Mouse (Mus musculus) forebrain, embryonic 16.5 days (tissue): ENCODE data around the gene Fam216b. TPM values are rescaled to one million over a fixed set of nuclear protein-coding genes. Genes with fewer than 3 reads are reported as not detected.

Experiments
- ATAC-seq: fragments of 200-750 bp; cut with Nextera tagmentation; 2 replicates; pipeline ENCODE4 v1.8.0; 2017; ENCODE audit warnings: mild to moderate bottlenecking, moderate library complexity
- H3K27ac ChIP-seq: fragments of 300-500 bp; sonication (generic); 2 replicates; pipeline ENCODE4 v1.5.1; 2014; ENCODE audit warnings: low read length, control low read depth
- H3K27me3 ChIP-seq: fragments of 300-500 bp; sonication (generic); replicated peaks from 2 replicates; pipeline ENCODE4 v1.6.1; 2014; ENCODE audit warnings: low read length; ENCODE audit not compliant: control insufficient read depth, insufficient read depth
- H3K36me3 ChIP-seq: fragments of 300-500 bp; sonication (generic); 2 replicates; pipeline ENCODE4 v1.6.1; 2014; ENCODE audit not compliant: control insufficient read depth, insufficient read depth
- H3K4me1 ChIP-seq: fragments of 300-500 bp; sonication (generic); replicated peaks from 2 replicates; pipeline ENCODE4 v1.6.1; 2014; ENCODE audit warnings: low read length; ENCODE audit not compliant: control insufficient read depth, insufficient read depth
- H3K4me2 ChIP-seq: fragments of 300-500 bp; sonication (generic); 2 replicates; pipeline ENCODE4 v1.6.1; 2014; ENCODE audit warnings: mild to moderate bottlenecking, low read length, control low read depth
- H3K4me3 ChIP-seq: fragments of 300-500 bp; sonication (generic); replicated peaks from 2 replicates; pipeline ENCODE4 v1.5.1; 2014; ENCODE audit warnings: mild to moderate bottlenecking, low read length, control low read depth
- H3K9ac ChIP-seq: fragments of 300-500 bp; sonication (generic); replicated peaks from 2 replicates; pipeline ENCODE4 v1.6.1; 2014; ENCODE audit warnings: low read depth, low read length, control low read depth
- H3K9me3 ChIP-seq: fragments of 300-500 bp; sonication (generic); 2 replicates; pipeline ENCODE4 v1.6.1; 2016; ENCODE audit warnings: low read length; ENCODE audit not compliant: control insufficient read depth
- WGBS: fragments of 180-500 bp; shearing (Covaris S2); extraction: QIAGEN DNeasy Blood & Tissue Kit; methylation state at CpG from one replicate; pipeline ENCODE4 v1.1.7; 2014; 5-methylcytosine and 5-hydroxymethylcytosine counted together
- polyA plus RNA-seq: library from polyadenylated mRNA; unstranded; fragments of >200 nt; fragmentation: Nextera tagmentation; extraction: Ambion mirVana; gene quantifications from 2 replicates; pipeline ENCODE4 v1.2.1, GENCODE M21; 2015

The Fam216b gene
- polyA plus RNA-seq, 1 experiment from 2014 or later = 0.30 TPM

- no peaks in the 10 kb centered on the region for H3K36me3 ChIP-seq
- no peak overlapping the region for H3K4me3 ChIP-seq
- ATAC-seq = peak; percentile 55; the same call in 1 of the 2 replicates
- H3K4me2 ChIP-seq = no peak overlapping the region
- no peak overlapping the region for H3K27ac ChIP-seq
- no peaks in the 10 kb centered on the region for H3K9me3 ChIP-seq
- no peak overlapping the region for H3K9ac ChIP-seq
- H3K4me1 ChIP-seq = peaks cover 2% of the 10 kb centered on the region; the same call in 1 of the 2 replicates
- H3K27me3 ChIP-seq = no peaks in the 10 kb centered on the region
- 9% methylated on average over 4 of the region's 4 CpGs for WGBS
Measured at GRCm38 (mm10) chr14:78109419-78109818, 20.6 kb upstream of the Fam216b start.

- H3K36me3 ChIP-seq = no peaks in the 10 kb centered on the region
- WGBS = 81% methylated on average over 3 of the region's 3 CpGs
- no peaks in the 10 kb centered on the region for H3K9me3 ChIP-seq
- no peaks in the 10 kb centered on the region for H3K27me3 ChIP-seq
- no peak for ATAC-seq
- H3K4me2 ChIP-seq = no peak overlapping the region
- no peak overlapping the region for H3K9ac ChIP-seq
- no peak overlapping the region for H3K4me3 ChIP-seq
- H3K4me1 ChIP-seq = peaks cover 2% of the 10 kb centered on the region; the same call in 1 of the 2 replicates
- H3K27ac ChIP-seq = no peak overlapping the region
Measured at GRCm38 (mm10) chr14:78108388-78108787, 19.6 kb upstream of the Fam216b start.

GRCm38 (mm10) chr14:78089591-78089990, 784 bp upstream of the Fam216b start:
- WGBS = 68% methylated on average over 4 of the region's 4 CpGs
- Histone ChIP-seq H3K27ac (no peak overlapping the region), H3K4me2 (no peak overlapping the region), H3K4me1 (no peaks in the 10 kb centered on the region), H3K4me3 (no peak overlapping the region), H3K9me3 (no peaks in the 10 kb centered on the region), H3K36me3 (no peaks in the 10 kb centered on the region), H3K27me3 (no peaks in the 10 kb centered on the region), H3K9ac (no peak overlapping the region)
- ATAC-seq = no peak

- Histone ChIP-seq H3K4me1 (no peaks in the 10 kb centered on the region), H3K27ac (no peak overlapping the region), H3K36me3 (no peaks in the 10 kb centered on the region), H3K9me3 (no peaks in the 10 kb centered on the region), H3K4me2 (no peak overlapping the region), H3K9ac (no peak overlapping the region), H3K27me3 (no peaks in the 10 kb centered on the region), H3K4me3 (no peak overlapping the region)
- WGBS = 75% methylated on average over 5 of the region's 5 CpGs
- no peak for ATAC-seq
Measured at GRCm38 (mm10) chr14:78083465-78083864, 5.3 kb downstream of the Fam216b start.

- no peak overlapping the region for H3K4me3 ChIP-seq
- no peaks in the 10 kb centered on the region for H3K9me3 ChIP-seq
- no peaks in the 10 kb centered on the region for H3K27me3 ChIP-seq
- H3K27ac ChIP-seq = no peak overlapping the region
- H3K4me2 ChIP-seq = no peak overlapping the region
- ATAC-seq = no peak
- WGBS = 70% methylated on average over 2 of the region's 2 CpGs
- H3K36me3 ChIP-seq = no peaks in the 10 kb centered on the region
- H3K9ac ChIP-seq = no peak overlapping the region
- H3K4me1 ChIP-seq = no peaks in the 10 kb centered on the region
Measured at GRCm38 (mm10) chr14:78077508-78077907, 11.3 kb downstream of the Fam216b start.

GRCm38 (mm10) chr14:78065938-78066710, 22.7 kb downstream of the Fam216b start:
- WGBS = 86% methylated on average over 9 of the region's 9 CpGs
- Histone ChIP-seq H3K36me3 (no peaks in the 10 kb centered on the region), H3K27ac (no peak overlapping the region), H3K9ac (no peak overlapping the region), H3K27me3 (no peaks in the 10 kb centered on the region), H3K4me3 (no peak overlapping the region), H3K4me2 (no peak overlapping the region), H3K9me3 (no peaks in the 10 kb centered on the region), H3K4me1 (peaks cover 3% of the 10 kb centered on the region; the same call in 1 of the 2 replicates)
- ATAC-seq = no peak

GRCm38 (mm10) chr14:78062484-78062883, 26.3 kb downstream of the Fam216b start:
- 82% methylated on average over 11 of the region's 11 CpGs for WGBS

GRCm38 (mm10) chr14:78060609-78060951, 28.2 kb downstream of the Fam216b start:
- Histone ChIP-seq H3K4me2 (no peak overlapping the region), H3K4me1 (peaks cover 6% of the 10 kb centered on the region), H3K27me3 (no peaks in the 10 kb centered on the region), H3K4me3 (no peak overlapping the region), H3K9me3 (no peaks in the 10 kb centered on the region), H3K9ac (no peak overlapping the region), H3K36me3 (no peaks in the 10 kb centered on the region), H3K27ac (no peak overlapping the region)
- 87% methylated on average over 6 of the region's 6 CpGs for WGBS
- ATAC-seq = no peak

More at GRCm38 (mm10) chr14:78062484-78062883, 26.3 kb downstream of the Fam216b start:
- no peak for ATAC-seq
- H3K27ac ChIP-seq = no peak overlapping the region
- H3K4me1 ChIP-seq = peaks cover 6% of the 10 kb centered on the region
- H3K27me3 ChIP-seq = no peaks in the 10 kb centered on the region
- no peaks in the 10 kb centered on the region for H3K9me3 ChIP-seq
- no peaks in the 10 kb centered on the region for H3K36me3 ChIP-seq
- no peak overlapping the region for H3K9ac ChIP-seq
- H3K4me3 ChIP-seq = no peak overlapping the region
- H3K4me2 ChIP-seq = no peak overlapping the region

GRCm38 (mm10) chr14:78059878-78060608, 28.8 kb downstream of the Fam216b start:
- no peak overlapping the region for H3K4me2 ChIP-seq
- H3K9me3 ChIP-seq = no peaks in the 10 kb centered on the region
- no peaks in the 10 kb centered on the region for H3K27me3 ChIP-seq
- H3K27ac ChIP-seq = 0 out of 2 replicates have a peak overlapping the region, but pooled peaks have one; percentile 14
- no peak overlapping the region for H3K9ac ChIP-seq
- 65% methylated on average over 9 of the region's 9 CpGs for WGBS
- H3K4me3 ChIP-seq = no peak overlapping the region
- peaks cover 6% of the 10 kb centered on the region for H3K4me1 ChIP-seq
- ATAC-seq = no peak
- no peaks in the 10 kb centered on the region for H3K36me3 ChIP-seq
